Mouse (Mus musculus) brain, adult 2 months (tissue): Measurements from ENCODE around the gene Angptl1.

Experiments
- DNase-seq: peaks from one replicate; pipeline ENCODE4 v3.0.0; 2011; ENCODE audit warnings: low read depth, low spot score

Gene Angptl1

GRCm38 (mm10) chr1:156870028-156870427 lies 31.7 kb downstream of the Angptl1 start:
- DNase-seq = no peak

GRCm38 (mm10) chr1:156870616-156871015 lies 32.3 kb downstream of the Angptl1 start:
- DNase-seq = no peak

GRCm38 (mm10) chr1:156884782-156885181 lies 46.4 kb downstream of the Angptl1 start:
- no peak for DNase-seq

GRCm38 (mm10) chr1:156885879-156886278 lies 47.5 kb downstream of the Angptl1 start:
- no peak for DNase-seq

GRCm38 (mm10) chr1:156888830-156889229 lies 50.5 kb downstream of the Angptl1 start:
- DNase-seq = no peak

GRCm38 (mm10) chr1:156891561-156891960 lies 53.2 kb downstream of the Angptl1 start:
- DNase-seq = no peak

- DNase-seq = no peak
Measured at GRCm38 (mm10) chr1:156901689-156902088, 63.3 kb downstream of the Angptl1 start.

- no peak for DNase-seq
Measured at GRCm38 (mm10) chr1:156903899-156904298, 65.5 kb downstream of the Angptl1 start.

- no peak for DNase-seq
Measured at GRCm38 (mm10) chr1:156905660-156906059, 67.3 kb downstream of the Angptl1 start.

GRCm38 (mm10) chr1:156909265-156909664 lies 70.9 kb downstream of the Angptl1 start:
- no peak for DNase-seq

GRCm38 (mm10) chr1:156909866-156910265 lies 71.5 kb downstream of the Angptl1 start:
- no peak for DNase-seq
